Mouse (Mus musculus): ENCODE results near the gene Lce1e.
"Not testable (repeated sequence)": the region's sequence is repeated elsewhere in the genome, so short reads cannot be mapped to it uniquely, and the experiment has no call there.

Lce1e gene

DNA sequence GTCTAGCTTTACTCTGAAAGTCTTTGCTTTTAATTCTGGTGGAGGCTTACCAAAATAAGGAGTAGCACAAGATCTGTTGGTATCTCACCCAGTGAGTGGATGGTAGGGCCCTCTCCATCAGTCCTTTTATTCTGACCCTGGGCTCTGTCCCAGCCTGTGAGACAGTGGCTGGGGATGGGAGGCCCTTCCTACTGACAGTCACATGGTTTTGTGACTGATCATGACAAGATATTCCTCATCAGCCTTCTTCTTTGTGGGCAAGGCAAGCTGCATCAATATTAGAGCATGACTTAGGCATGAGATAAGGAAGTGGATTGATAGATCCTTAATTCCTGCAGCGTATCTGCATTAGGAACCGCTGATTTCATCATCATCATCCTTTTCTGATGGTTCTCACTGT is at the start of gene Lce1e:
TSS of gene Lce1e (minus strand) at position 101 of the 400 bp plus-strand sequence.
- no peak for DNase-seq

DNA sequence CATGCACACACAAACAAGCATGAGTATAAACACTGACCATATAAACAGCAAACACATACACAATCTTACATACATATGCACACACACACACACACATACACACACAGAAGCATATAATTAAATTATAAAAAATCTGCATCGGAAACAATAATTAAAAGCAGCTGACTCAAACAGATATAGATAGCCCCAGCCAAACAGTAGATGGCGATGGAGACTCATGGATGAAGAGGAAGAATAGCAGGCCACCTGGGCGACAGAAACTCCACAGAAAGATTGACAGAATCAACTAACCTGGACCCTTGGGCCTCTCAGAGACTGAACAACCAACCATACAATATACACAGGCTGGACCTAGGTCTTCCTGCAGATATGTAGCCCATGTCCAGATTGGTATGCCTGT is 44.3 kb upstream of the Lce1e start:
- DNase-seq: no peak

DNA sequence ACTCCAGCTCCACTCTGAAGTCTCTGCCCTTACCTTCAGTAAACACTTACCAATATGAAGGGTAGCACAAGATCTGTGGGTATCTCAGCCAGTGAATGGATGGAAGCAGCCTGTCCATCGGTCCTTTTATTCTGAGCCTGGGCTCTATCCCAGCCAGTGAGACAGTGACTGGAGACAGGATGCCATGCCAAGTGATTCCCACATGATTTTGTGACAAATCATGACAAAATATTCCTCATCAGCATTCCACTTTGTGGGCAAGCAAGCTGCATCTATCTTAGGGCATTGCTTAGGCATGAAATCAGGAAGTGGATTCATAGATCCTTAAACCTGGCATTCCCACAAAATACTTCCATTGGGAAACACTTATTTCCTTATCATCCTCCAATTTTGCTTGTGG is 43.4 kb upstream of the Lce1e start, which contains the start of gene Lce1g:
TSS of gene Lce1g (minus strand) at position 101 of the 400 bp plus-strand sequence.
- DNase-seq: no peak

DNA sequence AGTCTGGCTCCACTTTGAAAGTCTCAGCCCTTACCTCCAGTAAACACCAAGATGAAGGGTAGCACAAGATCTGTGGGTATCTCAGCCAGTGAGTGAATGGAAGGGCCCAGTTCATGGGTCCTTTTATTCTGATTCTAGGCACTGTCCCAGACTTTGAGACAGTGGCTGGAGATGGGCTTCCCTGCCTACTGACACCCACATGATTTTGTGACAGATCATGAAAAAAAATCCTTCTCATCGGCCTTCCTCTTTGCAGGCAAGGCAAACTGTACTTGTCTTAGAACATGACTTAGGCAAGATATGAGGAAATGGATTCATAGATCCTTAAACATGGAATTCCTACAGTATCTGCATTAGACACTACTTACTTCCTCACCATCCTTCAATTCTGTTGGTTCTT is 30.1 kb upstream of the Lce1e start, which contains the start of gene Gm38119:
TSS of gene Gm38119 (minus strand) at position 101 of the 400 bp plus-strand sequence.
- DNase-seq: no peak

DNA sequence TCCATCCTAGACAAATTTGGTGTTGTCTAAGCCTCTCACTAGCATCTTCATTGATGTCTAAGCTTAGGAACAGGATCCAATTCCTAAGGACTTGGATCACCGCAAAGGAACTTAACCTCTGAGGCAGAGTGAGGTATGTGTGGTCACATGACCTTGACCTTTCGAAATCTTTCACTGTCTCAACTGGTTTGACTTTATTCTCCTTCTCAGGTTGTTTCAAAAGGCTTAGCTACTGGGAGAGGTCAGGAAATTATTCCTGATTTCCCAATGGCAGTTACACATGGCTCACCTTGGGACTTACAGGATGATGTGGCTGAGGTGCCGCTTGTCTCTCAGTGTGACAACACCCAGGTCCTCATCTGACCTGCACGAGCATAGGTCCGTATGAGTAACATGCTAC is 13.8 kb upstream of the Lce1e start:
- no peak for DNase-seq

DNA sequence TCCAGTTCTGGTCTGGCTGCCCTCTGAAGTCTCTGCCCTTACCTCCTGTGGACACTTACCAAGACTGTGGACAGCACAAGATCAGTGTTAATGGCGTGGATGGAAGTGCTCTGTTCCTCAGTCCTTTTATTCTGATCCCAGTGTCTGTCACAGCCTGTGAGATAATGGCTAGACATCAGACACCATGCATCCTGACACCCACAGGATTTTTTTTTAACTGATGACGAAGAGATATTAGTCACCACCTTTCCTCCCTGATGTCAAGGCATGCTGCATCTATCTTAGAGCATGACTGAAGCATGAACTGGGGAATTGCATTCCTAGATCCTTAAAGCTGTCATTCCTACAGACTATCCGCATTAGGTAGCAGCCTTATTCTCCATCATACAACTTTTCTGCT is 11.4 kb upstream of the Lce1e start, which contains the start of gene Lce1f:
TSS of gene Lce1f (minus strand) at position 101 of the 400 bp plus-strand sequence.
- no peak for DNase-seq

DNA sequence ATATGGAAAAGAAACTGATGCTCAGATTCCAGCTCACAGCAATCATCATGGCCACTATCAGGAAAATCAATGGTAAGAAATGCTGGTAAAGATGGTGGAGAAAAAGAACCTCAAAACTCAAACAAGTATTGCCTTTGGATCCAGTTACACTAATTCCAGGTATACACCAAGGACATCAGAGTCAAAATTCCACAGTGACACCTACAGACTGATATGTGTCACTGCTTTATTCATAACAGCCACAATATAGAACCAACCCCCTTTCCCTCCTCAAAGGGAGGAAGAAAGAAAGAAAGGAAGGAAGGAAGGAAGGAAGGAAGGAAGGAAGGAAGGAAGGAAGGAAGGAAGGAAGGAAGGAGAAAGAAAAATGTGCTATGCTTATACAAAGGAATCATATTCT is 6.2 kb upstream of the Lce1e start:
- no peak for DNase-seq

DNA sequence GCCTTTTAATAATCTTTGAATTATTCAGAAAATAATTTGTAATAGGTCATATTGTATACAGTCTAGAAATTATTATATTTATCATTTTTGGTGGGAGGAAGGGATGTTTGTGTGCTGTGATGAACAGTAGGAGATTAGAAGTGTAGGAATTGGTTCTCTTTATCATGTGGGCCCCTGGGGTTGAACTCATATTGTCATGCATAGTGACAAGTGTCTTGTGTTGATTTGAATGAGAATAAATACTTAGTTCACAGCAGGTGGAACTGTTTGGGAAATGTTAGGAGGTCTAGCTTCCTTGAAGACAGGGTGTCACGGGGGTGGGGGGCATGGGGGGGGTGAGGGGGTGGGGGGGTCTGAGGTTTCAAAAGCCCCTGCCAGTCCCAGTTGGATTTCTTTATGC is 14.3 kb downstream of the Lce1e start:
- no peak for DNase-seq

DNA sequence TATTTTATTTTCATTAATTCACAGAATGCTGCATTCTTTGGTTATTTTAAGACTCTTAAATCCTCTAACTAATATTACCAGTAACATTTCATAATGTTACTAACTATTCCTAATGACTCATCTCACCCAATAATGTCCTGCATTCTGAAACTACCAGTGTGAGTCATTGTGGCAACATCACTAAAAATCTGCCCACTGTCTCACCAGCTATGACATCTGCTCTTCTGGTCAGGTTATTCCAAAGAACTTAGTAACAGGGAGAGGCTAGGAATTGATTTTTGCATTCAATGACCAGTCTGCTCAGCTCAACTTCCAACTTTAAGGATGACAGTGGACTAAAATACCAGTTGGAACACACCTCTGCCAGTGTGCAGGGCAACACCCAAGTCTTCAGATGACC is 17.2 kb downstream of the Lce1e start:
- DNase-seq: no peak

DNA sequence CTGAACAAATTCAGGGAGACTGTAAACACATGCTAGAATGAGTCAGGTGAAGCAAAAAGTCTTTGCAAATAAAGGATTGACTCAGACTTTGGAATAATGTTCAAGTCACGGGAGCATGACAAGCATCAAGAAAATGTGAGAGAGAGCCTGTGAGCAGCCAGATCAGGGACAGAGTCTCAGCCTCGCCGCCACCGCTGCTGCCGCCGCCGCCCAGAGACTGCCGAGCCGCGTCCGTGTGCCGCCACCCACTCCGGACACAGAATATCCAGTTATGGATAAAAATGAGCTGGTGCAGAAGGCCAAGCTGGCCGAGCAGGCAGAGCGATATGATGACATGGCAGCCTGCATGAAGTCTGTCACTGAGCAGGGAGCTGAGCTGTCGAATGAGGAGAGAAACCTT is 19.7 kb downstream of the Lce1e start:
- DNase-seq: not testable (repeated sequence)

DNA sequence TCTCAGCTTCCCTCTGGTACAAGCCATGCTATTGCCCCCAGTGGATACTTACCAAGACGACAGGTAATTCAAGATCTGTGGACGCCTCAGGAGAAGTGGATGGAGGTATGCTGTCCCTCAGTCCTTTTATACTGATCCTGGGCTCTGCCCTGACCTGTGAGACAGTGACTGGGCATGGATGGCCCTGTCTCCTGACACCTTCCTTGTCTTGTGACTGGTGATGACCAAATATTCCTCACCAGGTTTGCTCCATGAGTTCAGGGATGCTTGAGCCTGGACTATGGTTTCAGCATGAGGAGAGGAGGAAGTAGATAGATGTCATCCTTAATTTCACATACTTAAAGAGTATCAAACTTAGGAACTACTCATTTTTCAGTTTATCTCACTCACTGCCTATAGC is 21.8 kb downstream of the Lce1e start, which contains the start of gene Lce1d:
TSS of gene Lce1d (minus strand) at position 101 of the 400 bp plus-strand sequence.
- DNase-seq: no peak

DNA sequence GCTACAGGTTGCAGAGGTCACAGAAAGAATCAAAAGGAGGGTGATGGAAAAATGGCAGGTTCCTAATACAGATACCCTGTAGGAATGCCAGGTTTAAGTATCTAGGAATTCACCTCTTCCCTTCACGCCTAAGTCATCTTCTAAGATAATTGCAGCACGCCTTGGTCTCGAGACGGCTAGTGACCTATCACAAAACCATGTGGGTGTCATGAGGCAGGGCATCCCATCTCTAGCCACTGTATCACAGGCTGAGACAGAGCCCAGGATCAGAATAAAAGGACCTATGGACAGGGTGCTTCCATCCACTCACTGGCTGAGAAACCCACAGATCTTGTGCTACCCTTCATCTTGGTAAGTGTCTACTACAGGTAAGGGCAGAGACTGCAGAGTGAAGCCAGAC is 29.9 kb downstream of the Lce1e start, which contains the start of gene Lce1c:
TSS of gene Lce1c (plus strand) at position 301 of the 400 bp plus-strand sequence.
- DNase-seq: no peak

DNA sequence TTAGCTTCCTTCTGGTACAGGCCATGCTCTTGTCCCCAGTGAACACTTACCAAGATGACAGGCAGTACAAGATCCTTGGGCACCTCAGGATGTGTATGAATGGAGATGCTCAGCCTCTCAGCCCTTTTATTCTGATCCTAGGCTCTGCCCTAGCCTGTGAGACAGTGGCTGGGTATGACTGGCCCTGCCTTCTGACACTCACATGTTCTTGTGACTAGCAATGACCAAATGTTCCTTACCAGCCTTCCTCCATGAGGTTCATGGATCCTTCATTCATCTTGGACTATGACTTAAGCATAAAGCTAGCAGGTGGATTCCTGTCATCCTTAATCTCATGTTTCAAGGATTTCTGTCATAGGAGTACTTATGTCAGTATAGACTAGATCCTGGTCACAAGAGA is 38.7 kb downstream of the Lce1e start, which contains the start of gene Lce1a2:
TSS of gene Lce1a2 (minus strand) at position 101 of the 400 bp plus-strand sequence.
- no peak for DNase-seq

Data from kidney, adult 11 months (tissue).